Mouse (Mus musculus) retina, postnatal 7 days (tissue): ENCODE data around the gene Tmem212.

Source experiments
- DNase-seq: peaks from one replicate; pipeline ENCODE4 v3.0.0-alpha.2; 2012; ENCODE audit warnings: low read depth, low spot score

Tmem212 gene

GRCm38 (mm10) chr3:27899012-27899726, 3.0 kb upstream of the Tmem212 start:
- DNase-seq: no peak

GRCm38 (mm10) chr3:27898178-27898577, 2.0 kb upstream of the Tmem212 start:
- no peak for DNase-seq

- DNase-seq: no peak
Observed at GRCm38 (mm10) chr3:27886578-27886977, 9.6 kb downstream of the Tmem212 start.

GRCm38 (mm10) chr3:27885585-27885984, 10.6 kb downstream of the Tmem212 start:
- DNase-seq: no peak

- DNase-seq: no peak
Observed at GRCm38 (mm10) chr3:27881897-27882835, 14.0 kb downstream of the Tmem212 start.

- no peak for DNase-seq
Observed at GRCm38 (mm10) chr3:27878854-27879610, 17.1 kb downstream of the Tmem212 start.

GRCm38 (mm10) chr3:27873268-27874073, 22.7 kb downstream of the Tmem212 start:
- DNase-seq: no peak

GRCm38 (mm10) chr3:27872429-27872828, 23.7 kb downstream of the Tmem212 start:
- DNase-seq: no peak

GRCm38 (mm10) chr3:27871891-27872290, 24.3 kb downstream of the Tmem212 start:
- no peak for DNase-seq

GRCm38 (mm10) chr3:27871371-27871770, 24.8 kb downstream of the Tmem212 start:
- DNase-seq: no peak

GRCm38 (mm10) chr3:27868681-27869080, 27.5 kb downstream of the Tmem212 start:
- DNase-seq: no peak

GRCm38 (mm10) chr3:27867731-27868130, 28.4 kb downstream of the Tmem212 start:
- no peak for DNase-seq

- peak; percentile 19 for DNase-seq
Observed at GRCm38 (mm10) chr3:27862821-27863740, 33.1 kb downstream of the Tmem212 start.

GRCm38 (mm10) chr3:27861601-27862000, 34.6 kb downstream of the Tmem212 start:
- no peak for DNase-seq

GRCm38 (mm10) chr3:27861086-27861485, 35.1 kb downstream of the Tmem212 start:
- DNase-seq: no peak

- DNase-seq: no peak
Observed at GRCm38 (mm10) chr3:27859161-27859561, 37.0 kb downstream of the Tmem212 start.

GRCm38 (mm10) chr3:27858441-27859115, 37.6 kb downstream of the Tmem212 start:
- no peak for DNase-seq

GRCm38 (mm10) chr3:27856288-27856687, 39.9 kb downstream of the Tmem212 start:
- DNase-seq: no peak

- DNase-seq: no peak
Observed at GRCm38 (mm10) chr3:27854431-27855180, 41.6 kb downstream of the Tmem212 start.
